Mouse (Mus musculus) heart, adult 18-20 months (tissue): ENCODE data around the gene Cblb. TPM values are rescaled to one million over a fixed set of nuclear protein-coding genes. Genes with fewer than 3 reads are reported as not detected.
A peak's percentile ranks its signal among the peaks of the same experiment; 100 is the strongest.

ENCODE experiments used
- DNase-seq, 2 experiments: peaks; one replicate each; pipeline ENCODE4 v3.0.0; 2021 to 2022; ENCODE audit warnings: mixed read lengths in 1 of 2
- long read RNA-seq, 2 experiments: library from polyadenylated mRNA; stranded (forward); transcript quantifications; one replicate each; pipeline ENCODE4 v2.0.0; 2021
- total RNA-seq, 2 experiments: library from RNA; stranded (reverse); gene quantifications; 2 replicates each; pipeline ENCODE4 v1.2.3; 2021

The Cblb gene
- 10 to 100 TPM; 10.9 to 14.4 TPM for total RNA-seq
- long read RNA-seq, experiment 1, full-length matches to known transcripts: 1 of 4 reads
- long read RNA-seq, experiment 1, partial matches to known transcripts: 0 of 4 reads
- long read RNA-seq, experiment 1, other reads (novel, unspliced or antisense): 3 of 4 reads
- long read RNA-seq, experiment 2, partial matches to known transcripts: 0 of 5 reads
- long read RNA-seq, experiment 2, other reads (novel, unspliced or antisense): 3 of 5 reads

DNA sequence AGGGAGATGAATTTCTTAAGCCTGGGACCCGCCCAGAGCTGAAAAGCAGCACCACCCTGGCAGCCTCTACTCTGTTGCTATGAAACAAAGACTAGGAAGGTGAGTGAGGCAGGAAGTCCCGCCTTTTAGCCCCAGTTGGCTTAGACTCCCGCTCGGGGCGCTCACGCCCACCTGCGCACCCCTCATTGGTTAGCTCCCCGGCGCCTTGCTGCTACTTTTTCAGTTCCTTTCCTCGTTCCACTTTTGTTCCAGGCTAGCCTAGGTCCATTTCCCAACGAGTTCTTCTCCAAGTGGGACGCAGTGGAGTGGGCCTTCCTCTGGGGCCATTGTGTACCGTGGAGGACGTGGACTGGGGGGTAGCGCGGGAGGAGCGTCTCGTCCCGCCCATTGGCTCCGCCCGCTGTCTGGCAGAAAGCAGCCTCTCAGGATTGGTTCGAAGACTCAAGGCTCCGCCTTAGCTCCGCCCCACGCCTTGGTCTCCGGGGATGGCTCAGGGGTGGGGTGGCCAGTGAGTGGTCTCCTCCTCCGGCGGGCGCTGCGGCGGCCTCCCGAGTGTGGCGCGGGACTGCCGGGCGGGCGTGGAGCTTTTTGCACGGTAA lies at the start of gene Cblb:
Gene Cblb (plus strand): TSS at position 135 of the 599 bp plus-strand sequence.
- peak; percentile 99 to 100 for DNase-seq

DNA sequence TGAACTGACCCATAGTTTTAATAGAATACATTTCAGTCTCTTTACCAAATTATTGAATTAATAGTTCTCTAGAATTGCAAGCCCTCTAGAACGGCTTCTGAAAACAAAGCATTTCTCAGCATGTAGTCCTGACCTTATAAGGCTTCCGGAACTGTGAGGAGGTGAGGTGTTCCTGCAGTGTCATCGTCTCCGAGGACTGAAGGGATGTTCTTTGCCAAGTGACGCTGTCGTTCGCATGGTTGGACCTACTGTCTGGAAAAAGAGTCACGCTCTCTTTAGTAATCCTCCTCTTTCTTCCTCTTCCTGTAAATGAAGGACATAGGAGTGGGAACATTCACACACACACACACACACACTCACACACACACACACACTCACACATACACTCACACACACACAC lies 45.6 kb upstream of the Cblb start:
- DNase-seq: peak; percentile 24 to 34

DNA sequence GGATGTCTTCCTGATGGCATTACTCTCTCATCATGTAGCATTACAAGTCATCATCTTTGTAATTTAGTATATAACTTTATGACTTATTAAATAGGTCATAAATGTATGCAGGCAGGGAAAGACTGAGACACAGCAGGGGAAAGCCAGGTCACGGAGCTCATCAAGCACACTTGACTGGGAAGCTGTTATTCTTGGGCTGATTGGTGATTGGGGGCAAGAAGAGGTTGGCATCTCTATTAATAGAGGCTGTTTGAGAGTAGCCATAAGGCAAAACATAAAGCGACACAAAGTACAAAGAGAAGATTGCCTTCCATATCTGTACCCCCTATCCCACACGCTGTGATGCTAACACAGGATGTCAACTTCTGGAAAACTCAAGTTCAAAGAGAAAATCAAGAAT lies 44.8 kb upstream of the Cblb start:
- no peak for DNase-seq

DNA sequence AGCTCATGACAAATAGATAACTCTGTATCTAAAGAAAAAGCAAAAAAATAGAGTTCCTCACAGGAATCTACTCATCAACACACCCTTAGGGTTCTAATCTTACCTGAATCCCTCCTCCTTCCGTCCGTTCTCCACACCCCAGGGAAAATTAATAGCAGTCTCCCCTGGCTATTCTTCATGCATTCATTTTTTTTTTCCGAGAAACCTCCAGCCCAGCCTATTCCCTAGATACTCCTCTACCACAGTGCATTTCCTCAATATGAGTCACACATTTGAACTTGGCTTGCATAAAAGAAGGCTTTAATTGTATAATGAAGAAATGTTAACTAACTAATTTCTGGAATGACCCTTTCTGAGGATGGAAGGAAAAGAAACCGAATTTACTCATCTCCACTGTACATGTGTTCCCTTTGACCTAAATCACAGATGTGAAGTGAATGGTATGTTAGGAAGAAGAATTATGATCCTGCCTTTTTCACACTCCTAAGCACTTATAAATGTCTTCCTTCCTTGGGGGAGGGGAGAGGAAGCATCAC lies 43.9 kb upstream of the Cblb start:
- peak; percentile 7 to 9 for DNase-seq

DNA sequence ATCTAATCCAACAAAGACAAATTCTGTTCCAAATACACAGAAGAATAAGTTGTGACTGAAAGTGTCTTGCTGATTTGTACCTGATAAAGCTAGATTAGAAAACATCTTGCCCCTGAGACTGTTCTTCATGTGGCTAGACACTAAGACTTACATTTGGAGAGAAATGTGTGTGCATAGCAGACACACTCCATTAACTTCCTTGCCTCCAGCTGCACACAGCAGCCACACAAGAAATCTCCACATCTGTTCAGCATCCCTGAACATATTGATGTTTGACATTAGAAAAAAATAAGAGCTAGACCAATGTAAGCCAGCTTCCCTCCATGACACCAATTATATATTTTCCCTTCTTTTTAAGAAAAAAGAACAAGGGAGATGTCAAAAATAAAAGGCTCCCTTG lies 43.0 kb upstream of the Cblb start:
- DNase-seq: no peak

DNA sequence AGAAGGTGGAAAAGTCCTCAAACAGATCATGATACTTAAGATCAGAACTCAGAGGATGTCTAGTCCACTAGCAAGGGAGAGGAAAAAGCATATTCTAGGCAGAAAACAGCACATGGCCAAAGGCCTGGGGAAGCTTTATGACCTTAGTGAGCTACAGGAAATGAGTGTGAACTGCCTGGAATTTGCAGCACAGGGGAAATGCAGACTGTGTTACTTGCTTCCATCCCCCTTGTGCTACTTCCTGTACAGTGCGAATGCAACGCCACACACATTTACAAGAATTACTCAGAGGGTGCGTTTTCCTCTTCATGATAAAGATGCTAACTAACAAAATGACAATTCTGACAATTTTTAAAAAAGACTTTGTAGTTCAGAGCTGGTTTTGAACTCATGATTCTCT lies 41.8 kb upstream of the Cblb start:
- no peak for DNase-seq

DNA sequence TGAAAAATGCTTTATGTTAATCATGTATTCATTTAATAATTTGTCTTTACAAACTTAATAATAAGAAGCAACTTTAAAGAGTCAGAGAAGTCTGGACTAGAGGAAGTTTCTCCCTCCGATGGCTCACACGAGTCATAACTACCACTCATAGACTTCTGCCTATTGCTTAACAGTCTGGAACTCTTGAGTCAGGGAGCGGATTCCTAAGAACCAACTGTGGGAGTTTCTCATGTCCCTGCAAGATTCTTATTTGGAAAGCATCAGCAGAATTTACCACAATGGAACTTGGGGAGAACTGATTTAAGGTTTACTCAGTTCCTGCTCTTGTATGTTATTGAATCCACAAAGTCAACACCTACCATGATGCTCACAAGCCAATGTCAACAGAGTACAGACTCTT lies 31.0 kb upstream of the Cblb start:
- DNase-seq: no peak

DNA sequence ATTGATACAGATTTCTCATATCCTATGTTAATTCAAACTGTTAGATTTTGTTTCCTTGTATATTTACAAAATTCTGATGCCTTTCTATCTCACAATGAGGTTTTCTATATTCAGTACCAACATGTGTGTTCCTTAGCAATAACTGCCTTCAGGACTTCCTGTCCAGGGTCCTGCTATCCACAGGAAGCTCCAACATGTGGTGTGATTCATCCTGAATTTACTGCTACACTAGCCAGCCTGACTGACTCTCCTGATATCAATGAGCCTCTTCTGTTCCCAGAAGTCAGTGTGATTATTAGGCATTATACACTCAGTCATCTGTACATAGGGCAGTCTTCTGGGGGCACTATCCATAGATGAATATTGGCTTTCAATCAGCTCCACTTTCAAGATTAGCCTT lies 30.2 kb upstream of the Cblb start:
- no peak for DNase-seq

DNA sequence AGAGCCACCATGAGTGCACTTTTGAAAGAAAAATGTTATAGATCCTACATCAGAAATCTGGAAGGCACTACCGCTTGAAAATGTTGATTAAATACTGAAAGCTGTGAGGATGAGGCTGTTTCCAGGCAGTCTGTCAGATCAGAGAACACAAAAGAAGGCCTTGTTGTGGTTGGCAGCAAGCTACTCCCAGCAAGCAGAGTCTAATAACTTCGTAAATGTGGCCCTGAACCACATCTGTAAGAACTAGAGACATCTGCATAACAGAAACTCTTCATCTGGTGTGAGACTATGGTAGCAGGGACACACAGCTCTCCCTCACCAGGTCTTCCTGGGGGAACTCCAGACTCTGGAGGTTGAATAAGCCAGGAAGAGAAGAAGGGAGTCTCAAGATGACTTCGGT lies 24.0 kb upstream of the Cblb start:
- no peak for DNase-seq

DNA sequence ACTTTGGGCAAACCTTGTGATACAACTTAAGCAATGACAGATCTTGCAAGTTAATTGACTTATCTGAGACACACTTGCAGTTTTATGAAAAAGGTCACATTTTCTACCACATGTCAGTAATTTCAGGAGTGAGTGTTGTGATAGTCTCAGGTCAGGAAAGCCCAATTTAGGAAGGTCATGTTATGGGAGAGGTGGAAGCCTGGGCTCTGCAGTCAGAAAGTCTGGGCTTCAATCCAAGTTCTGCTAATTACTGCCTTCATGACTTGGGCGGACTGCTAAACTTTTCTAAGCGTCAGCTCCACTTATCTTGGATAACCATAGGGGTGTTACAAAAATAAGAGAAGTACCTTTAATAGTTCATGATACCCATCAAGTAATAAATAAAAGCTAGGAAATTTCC lies 22.6 kb upstream of the Cblb start:
- DNase-seq: peak; percentile 43 to 50

DNA sequence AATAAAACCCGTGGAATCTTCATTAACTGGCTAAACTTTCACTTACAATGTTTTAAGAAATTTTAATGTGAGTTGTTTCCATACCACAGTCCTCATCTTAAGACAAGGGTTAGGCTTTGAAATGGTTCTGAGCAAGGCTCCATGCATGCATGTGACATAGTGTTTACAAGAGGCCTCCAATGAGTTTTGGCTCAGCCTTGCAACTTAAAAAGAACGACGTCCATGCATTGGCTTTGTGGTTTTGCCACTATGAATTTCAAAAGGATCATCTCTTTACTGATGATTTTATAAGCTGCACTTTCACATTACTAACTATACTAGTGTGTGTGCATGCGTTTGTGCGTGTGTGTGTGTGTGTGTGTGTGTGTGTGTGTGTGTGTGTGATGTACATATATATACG lies 21.6 kb upstream of the Cblb start:
- no peak for DNase-seq

DNA sequence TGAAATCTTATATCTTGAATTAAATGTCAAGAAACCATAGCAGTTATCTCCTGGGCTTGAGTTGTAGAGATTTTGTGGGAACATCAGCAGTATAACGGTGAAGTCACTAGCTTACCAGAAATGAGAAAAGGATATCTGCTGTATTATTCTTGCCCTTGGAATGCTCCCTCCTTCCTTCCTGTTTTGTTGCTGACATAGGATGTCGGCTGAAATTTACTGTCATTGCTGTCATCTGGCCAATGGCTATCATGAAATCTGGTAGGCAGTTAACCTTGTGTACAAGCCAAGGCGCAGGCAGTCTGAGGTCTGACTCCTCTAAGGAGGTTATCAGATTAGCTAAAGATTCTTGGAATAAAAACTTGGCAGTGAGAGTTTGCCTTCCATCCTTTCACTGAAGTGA lies 18.0 kb upstream of the Cblb start:
- DNase-seq: peak in 1 of 2 experiments; percentile 12

DNA sequence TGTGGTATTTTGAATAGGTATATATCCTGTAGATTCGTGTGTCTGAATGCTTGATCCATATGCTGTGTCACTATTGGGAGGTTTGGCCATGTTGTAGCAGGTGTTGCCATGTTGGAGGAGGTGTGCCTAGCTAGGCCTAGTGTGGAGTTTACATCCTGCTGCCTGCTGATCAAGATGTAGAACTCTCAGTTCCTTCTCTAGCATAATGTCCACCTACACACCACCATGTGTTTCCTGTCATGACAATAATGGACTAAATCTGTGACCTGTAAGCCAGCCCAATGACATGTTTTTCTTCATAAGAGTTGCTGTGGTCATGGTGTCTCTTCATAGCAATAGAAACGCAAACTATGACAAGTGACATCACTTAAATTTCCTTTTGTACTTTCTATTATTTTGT lies 17.2 kb upstream of the Cblb start:
- DNase-seq: no peak

DNA sequence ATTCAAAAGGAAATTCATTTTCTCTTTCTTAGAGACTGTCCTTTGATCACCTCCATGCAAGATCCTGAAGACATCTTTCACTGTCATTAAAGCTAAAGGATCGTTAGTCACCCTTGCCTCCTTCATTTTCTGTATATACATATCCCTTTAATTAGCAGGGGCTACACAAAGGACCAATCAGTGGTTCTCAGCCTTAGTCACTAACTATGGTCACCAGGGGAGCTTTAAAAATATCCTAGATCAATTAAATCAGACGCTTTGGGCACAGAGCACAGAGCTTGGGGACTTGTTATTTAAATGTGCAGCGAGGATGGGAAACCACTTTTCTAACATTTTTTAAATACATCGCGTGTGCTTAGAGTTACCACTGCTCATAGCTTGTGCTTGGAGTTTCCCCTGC lies 7.6 kb upstream of the Cblb start:
- DNase-seq: no peak

DNA sequence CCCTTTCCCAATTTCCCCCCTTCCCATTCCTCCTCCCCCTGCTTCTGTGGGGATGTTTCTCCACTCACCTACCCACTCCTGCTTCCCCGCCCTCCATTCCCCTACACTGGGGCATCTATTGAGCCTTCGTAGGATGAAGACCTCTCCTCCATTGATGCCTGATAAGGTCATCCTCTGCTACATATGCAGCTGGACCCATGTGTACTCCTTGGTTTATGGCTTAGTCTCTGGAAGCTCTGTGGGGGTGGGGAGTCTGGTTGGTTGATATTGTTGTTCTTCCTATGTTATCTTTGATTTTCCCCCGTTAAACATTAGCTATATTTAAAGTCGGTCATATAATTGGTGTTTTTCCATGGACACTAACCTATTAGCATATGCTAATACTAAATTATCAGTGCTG lies 3.7 kb upstream of the Cblb start:
- no peak for DNase-seq

DNA sequence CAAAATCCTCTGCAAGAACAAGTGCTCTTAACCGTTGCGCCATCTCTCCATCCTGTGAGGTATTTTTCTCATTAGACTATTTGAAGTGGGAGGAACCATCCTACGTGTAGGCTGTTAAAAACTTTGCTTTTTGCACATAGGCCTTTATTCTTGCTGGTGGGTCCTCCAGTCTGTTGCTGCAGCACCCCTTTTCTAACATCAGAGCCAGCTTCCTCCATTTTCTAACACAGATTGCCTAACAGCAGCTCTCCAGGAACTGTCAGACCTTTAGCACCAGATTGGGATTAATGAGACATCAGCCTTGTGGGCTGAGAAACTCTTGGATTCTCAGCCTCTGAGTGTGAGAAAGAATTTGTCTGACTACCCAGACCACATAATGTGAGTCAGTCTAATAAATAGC lies 2.0 kb upstream of the Cblb start:
- DNase-seq: no peak

DNA sequence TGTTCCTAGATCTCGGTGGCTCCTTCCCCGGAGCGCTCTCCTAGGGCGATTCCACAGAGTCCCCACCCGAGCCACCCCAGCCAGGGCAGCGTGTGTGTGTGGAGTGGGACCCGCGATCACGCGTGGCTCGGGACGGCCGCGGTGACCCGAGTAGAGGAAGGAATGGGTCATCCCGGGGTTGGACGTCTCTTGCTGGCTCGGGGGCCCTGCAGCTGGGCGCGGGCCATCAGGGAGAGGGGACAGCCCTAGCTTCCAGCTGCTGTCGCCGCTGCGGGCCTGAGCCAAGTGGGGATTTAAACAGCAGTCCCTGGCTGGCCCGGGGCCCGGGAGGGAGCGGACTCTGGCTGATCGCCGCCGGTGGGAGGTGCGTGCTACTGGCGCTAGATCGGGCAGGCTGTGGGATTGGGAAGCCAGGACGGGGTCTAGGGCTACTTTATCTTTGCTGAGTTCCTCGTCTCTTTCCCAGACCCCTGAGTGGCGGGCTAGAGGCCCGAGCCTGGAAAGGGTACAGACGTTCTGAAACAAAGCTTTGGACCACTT lies 757 bp downstream of the Cblb start:
- DNase-seq: peak; percentile 96 to 99

DNA sequence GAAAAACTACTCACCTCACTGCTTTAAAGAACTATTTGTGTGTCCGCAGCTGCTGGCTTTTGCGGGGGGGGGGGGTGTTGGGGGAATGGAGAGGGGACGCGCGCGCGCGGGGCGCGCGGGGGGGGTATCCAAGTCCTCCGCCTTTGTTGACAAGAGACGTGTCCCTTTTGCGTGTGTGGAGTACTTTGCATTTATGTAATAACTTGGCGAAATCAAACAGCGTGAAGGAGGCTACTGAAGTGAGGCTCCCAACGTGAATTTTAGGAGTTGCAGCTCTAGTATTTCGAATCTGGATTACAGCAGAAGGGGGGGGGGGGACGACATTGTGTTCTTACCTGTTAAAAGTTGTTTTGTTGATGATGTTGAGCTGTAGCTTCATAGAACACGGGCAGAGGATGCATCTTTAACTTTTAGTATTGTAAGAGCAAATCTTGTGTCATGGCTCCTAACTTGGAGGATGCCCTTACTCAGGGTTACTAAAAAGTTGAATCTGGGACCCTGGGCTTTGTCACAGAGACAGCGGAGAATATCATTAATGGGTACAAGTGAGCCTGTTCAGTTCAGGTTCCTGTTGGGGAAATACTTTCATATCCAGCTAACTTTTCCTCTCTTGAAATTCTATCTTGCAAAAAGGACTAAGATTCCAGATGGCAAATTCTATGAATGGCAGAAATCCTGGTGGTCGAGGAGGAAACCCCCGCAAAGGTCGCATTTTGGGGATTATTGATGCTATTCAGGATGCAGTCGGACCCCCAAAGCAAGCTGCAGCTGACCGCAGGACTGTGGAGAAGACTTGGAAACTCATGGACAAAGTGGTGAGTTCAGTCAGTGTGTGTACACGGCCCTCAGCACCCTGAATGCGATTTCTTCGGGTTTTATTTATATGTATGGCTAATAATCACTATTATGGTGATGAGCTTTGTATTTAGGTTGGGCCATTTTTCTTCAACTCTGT lies 1.6 kb downstream of the Cblb start:
- peak in 1 of 2 experiments; percentile 27 for DNase-seq

DNA sequence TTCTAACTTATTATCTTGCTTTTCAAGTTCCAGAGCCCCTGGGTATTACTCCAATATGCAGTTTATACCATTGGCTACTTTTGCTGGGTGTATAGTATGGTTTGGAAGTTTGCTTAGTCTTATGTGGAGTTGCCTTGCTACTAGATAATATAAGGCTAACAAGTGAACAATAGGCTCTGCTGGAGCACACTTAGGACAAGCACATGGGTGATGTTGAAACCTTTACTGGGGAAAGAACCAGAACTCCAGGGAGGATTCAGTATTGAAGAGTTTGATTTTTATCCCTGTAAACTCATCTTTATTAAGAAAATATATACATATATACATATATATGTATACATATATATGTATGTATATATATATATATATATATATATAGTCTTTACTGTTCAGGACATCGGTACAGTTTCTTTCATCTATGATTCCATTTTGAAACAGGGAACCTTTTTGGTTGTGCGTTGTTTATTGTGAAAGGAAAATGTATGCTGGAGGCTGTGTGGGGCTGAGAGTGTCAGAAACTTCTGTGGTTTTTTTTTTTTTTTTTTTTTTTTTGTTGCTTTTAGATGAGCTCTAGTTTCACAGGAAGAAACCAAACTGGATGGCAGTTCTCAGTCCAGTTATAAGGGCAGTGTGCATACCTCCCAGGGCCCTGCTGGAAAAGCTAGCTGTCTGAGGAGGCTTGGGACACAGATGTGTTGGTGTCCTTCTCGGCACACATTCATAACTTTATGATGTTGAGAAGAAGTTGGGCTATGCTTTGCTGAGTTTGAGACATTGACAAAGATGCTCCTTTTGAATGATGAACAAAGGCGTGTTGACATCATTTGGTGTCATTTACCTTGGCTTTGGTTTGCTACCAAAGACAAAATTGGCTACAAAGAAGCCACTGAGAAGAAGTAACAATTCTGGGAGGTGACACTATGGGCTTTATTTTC lies 2.6 kb downstream of the Cblb start:
- no peak for DNase-seq

DNA sequence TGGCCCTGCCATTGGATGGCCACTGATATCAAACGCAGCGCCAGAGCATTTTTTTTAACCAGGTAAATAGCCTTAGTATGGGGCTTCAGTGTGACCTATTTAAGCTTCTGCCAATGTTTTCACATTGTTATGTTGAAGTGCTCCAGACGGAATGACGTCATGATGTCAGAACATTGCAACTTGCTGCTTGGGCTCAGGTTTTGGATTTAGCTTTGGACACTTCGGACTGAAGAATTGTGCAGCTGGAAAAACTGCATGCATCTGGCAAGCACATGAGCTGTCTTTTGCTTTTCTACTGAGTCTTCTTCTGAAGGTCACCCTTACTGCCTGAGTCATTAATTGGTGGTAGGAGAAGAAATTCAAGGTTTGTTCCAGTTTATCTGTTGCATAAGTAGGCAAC lies 3.3 kb downstream of the Cblb start:
- peak; percentile 45 to 59 for DNase-seq

DNA sequence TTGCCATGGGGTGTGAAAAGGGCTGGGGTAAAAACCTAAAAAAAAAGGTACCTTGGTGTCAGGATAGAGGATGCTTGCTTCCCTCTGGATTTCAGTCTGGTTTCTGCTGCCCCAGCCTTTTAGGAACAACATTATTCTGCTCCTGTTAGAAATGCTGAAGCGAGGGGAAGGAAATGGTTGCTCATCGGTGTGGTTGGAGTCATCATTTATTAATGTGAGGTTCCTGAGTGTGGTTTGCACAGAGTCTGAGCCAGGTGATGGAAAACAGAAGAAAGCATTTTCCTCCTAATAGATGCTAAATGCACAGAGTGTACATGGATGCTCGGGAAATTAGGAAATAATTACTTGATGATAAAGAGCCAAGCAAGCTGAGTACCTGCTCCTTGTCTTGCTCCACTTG lies 5.3 kb downstream of the Cblb start:
- no peak for DNase-seq

DNA sequence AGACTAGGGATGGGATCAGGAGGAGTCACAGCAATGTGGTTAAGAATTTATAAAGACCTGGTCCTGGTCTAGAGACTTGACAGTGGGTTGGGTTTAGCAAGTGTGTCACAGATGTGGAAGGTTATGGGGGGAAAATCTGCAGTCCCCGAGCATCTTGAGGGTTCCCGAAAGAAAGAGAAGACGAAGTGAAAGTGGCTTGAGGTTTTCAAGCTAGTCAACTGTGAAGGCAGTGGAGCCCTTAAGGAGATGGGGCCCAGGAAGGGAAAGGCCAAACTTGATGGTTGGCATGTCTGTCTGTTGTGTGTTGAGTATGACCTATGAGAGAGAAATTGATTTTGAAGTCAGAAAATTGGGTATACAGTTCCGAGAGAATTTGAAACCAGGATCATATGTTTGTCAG lies 7.3 kb downstream of the Cblb start:
- DNase-seq: no peak
